Mouse (Mus musculus) embryonic fibroblast, embryonic 13.5 days (primary cell): ENCODE results near the gene Usp46.

Experiments used
- CTCF ChIP-seq: IDR thresholded peaks from 2 replicates; pipeline ENCODE4 v1.5.1; 2011; ENCODE audit warnings: mild to moderate bottlenecking, control low read depth, low read length, moderate library complexity, borderline replicate concordance; ENCODE audit not compliant: insufficient read depth
- POLR2A ChIP-seq: IDR thresholded peaks from 2 replicates; pipeline ENCODE4 v1.6.1; 2011; ENCODE audit warnings: low read depth, mild to moderate bottlenecking, control low read depth, low read length, moderate library complexity

- TF ChIP-seq CTCF (no peak), POLR2A (no peak)
These were observed 96.5 kb downstream of the Usp46 start for GRCm38 (mm10) chr5:73971701-73972100.
